Mouse (Mus musculus) spleen, postnatal 36 days (tissue): ENCODE data around the gene Tssc4.

ENCODE experiments used
- DNase-seq, 2 experiments: peaks; one replicate each; pipeline ENCODE4 v3.0.0; 2022; ENCODE audit warnings: low spot score in 2 of 2, mixed read lengths in 1 of 2

The Tssc4 gene

DNA sequence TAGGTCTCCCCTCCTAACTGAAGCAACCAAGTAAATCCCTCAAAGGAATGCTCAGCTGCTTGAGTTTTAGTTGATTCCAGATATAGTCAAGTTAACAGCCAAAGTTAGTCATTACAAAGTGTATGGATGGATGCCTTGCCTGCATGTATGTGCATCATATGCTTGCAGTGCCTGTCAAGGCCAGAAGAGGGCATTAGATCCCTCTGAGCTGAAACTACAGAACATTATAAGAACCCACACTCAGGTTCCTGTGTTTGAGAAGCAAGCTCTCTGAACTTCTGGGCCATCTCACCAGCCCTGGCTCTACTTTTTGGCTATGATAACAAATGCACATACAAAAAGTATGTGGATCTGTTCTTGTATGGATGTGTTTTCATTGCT lies 24.2 kb upstream of the Tssc4 start:
- DNase-seq = no peak

DNA sequence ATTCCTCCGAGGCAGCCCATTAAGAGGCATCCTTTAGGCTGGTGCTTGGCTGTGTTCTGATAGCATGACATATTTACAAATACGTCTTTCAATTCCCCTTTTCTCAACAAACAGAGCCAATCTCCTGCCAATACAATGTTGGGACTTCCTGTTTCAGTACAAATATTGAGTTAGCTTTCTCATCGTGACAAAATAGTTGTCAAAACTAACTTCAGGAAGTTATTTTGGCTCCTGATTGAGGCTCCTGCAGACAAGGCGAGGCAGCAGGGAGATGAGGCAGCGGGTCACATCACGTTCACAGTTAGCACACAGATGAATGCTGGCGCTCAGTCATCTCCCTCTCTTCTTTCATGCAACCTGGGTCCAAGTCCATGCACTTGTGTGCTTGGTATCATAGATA lies 22.7 kb upstream of the Tssc4 start:
- peak; percentile 35 to 58 for DNase-seq

DNA sequence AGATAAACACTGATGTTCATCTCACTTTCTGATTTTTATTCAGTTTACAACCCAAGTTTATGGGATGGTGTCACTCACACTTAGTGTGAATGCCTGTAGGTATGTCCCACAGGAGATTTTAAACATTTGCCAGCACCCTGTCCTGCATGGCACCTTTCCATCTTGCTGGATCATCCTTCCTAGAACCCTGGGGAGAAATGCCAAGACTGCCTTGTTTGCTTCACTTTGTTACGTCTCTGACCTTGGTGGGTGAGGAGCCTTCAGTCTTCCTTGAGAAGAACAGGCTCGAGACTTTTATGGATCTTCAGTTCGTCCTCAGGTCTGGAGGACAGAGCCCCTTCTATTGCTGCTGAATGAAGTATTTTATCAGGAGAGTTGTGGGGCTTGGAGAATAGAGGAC lies 19.7 kb upstream of the Tssc4 start:
- DNase-seq = no peak

DNA sequence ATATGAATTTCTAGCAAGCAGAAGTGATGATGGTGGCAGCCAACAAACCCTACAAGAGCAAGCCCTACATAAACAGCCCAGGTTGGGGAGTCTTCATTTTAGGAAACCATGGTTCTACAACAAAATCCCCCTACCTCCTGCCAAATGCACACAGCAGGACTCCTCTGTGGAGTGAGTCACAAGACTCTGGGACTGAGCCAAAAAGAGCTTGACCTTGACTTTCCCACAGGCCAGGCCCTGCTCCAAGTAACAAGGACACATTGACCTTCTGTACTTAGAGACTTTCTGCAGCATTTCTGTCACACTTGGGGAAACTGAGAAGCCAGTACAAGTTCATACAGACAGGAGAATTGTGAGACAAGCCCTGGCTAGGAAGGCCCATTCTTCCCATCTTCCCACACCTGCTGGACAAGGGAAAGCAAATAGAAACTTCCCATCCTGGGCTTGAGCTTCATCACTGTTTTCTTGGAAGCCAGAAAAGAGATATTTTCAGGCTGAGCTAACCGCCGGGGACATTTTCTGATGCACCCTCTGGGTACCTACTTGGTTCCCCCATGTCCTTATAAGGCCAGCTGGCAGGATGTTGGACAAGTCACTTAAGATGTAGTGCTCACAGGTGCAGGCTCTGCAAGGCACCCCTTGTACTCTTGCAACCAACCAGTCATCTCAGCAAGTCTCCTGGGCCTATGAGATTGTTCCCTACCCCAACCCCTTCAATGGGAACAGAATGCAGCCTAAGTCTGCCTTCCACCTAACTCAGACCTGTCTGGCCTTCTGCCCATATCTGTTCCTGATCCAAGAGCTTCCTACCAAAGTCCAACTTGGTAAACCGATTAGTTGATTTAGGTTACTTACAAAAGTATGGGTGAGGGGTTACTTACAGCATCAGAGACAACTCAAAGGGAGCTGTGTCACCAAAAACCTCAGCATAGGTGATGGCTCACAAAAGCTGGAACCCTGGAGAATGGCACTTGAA lies 18.9 kb upstream of the Tssc4 start:
- peak; percentile 48 to 49 for DNase-seq

DNA sequence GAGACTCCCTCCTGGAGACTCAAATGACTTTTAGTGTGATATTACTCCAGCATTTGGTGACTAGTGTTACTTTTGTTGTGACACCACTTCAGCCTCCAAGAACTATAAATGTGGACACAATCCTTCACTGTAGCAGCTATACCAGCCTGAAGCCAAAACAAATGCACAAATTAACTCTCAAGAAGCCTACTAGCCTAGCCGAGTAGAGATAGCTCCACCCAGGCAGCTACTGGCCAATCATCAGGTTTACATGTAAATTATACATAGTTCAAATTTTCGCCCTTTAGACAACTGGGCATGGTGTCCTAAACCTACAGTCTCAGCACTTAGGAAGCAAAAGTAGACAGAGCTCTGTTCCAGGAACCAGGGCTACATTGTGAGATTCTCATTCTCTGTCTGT lies 17.7 kb upstream of the Tssc4 start:
- DNase-seq = no peak

DNA sequence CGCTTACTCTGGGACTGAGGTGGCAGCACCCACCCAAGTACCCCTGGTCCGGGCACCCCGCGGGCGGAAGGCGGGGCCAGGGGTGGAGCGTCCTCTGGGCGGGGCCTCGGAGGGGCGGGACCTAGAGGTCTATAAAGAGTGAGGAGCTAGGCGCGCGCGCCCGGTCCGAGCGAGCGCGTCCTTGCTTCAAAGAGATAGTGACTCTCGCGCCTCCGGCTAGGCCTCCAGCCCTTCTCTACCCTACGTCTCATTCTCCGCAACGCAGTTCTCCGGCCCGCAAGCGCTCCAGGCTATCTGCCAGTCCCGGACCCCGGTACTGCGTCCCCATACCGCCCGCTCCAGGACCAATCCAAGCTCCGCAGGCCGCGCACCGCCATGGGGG lies 16.4 kb upstream of the Tssc4 start, which contains the start of gene Cd81:
Gene Cd81, plus strand, starts transcription at position 114 of the 382 bp plus-strand sequence.
- peak; percentile 83 to 87 for DNase-seq

DNA sequence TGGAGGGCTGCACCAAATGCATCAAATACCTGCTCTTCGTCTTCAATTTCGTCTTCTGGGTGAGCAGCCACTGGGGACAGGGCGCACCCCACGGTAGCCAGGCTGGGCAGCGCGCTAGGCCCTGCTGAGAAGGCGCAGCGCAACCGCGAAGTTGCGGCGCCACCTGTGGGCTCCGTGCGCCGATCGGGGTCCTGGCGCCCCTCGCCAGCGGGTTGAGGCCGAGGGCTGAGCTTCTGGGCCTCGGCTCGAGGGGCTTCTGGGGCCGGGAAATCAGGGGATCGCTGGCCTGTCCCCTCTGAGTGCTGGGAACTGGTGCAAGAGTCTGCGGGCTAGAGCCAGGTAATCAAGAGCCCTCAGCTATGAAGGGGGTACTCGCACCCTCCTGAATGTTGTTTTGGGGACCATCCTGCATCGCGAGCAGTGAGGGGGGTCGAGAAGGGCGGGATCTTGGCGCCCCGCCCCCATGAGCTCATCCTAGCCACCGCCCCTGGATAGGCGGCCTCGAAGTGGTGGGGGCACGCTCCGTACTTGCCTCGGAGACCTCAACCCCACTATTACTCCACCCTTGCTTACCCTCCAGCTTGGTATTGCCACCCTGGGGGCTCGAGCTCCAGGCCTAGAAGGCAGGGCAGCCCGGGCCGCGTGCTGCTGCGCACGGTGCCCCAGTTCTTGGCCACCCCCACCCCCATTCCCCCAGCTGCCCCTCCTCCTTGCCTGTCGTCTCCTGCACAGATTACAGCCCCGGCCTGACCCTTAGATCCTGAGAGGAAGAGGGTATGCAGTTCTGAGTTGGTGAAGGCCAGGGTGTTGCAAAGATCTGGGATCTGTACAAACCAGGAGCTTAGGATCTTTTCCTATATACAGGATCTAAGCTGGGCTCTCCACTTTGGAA lies 15.8 kb upstream of the Tssc4 start:
- DNase-seq = peak; percentile 48 to 50

DNA sequence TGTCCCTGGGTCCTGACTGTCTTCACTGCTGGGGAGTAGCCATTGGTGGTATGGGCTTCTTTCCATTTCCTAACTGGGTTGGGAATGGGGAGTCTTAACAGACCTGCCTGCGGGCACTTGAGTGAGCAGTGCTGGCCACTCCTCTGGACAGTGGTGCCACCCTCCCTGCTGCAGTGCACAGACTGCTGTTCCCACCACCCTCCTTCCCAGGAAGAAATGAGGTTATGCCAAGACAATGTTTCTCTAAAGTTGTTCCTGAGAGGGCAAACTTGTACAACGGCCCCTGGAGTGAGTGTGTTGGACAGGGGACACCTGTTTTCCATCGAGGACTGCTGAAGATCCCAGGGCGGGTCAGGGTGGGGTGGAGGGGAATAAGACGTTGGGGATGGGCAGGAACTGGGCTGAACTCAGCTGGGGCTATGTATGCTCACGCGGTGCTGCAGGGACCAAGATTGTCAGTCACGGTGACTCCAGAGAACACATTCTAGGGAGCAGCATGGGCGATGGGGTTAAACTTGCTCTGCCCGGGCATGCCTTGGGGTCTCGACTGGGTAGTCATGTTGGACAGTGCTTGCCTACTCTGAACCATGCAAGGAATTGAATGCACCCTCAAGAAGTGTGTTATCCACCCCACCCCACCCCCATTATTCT lies 15.0 kb upstream of the Tssc4 start:
- DNase-seq = no peak

DNA sequence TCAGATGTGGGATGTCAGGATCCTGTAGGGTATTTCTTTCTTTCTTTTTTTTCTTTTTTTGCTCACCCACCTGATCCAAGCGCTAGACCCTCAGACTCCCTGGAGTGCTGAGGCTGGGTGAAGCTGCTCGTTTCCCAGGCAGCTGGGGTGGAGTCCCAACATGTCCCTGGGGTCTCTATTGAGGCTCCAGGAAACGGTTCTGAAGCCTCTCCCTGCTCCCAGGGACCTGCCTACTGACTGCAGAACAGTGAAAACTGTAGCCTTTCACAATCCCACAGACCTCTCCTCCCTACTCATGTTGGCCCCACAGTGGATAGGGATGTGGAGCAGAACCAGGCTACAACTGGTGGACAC lies 14.5 kb upstream of the Tssc4 start:
- no peak for DNase-seq

DNA sequence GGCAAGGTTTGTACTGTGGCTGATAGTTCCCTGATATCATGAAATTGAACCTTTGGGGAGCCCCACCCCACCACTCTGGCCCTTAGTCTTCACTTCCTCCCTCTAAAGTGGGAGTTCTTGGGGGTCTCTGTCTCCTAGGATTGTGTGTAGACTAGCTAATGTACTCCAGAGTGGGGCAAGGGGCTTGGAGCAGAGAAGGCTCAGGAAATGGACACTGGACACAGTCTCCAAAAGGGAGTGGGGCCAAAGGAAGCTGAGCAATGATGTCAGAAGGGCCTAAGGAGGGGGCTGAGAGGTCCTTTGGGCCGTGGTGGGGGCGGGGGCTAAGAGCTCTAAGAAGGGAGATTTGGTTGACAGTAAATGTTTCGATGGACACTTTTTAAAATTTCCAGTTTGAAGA lies 14.0 kb upstream of the Tssc4 start:
- no peak for DNase-seq

DNA sequence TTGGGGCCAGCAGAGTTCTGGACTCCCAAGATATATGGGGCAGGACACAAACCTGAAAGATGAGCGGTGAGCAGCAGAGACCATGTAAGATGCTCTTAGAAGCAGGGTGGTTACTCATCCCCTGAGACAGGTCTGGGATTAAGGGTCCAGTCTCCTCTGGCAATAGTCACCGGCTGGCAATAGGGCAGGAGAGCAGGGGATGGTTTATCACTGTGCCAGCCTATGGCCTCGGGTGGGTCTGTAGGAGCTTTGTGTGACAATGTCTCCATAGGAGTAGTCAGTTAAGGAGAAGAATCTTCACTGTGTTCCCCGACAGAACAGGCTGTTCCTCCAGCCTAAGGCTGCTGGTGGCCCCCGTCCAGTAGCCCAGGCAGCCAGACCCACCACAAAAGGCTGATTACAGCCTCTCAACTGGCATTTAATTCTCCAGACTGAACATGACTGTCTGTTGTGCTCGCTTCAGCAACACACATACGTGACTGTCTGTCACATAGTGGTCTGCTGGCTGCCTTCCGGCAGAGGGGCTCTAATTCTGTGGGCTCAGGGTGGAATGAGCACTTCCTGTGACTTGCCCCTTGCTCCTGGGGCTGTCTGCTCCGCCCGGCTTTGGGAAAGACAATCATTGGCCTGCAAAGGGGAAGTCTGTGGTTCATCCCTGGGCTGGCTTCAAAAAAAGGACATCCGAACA lies 13.4 kb upstream of the Tssc4 start:
- no peak for DNase-seq

DNA sequence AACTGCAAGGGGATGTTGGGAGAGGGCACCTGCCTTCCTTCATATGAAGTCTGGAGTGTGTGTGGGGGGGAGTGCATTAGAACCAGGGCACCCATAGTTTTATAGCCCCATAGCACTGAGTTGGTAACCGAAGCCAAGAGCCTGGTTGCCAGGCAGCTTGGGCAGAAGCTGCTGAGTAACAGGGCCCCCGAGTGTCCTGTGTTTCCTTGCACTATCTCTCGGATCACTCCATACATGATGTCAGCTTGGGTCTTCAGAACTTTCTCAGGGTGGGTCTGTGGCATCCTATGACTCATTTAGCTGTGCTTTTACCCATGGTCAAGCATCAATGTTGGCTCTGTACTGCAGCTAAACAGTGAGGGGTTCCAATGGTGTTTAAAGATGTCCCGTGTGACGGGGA lies 12.0 kb upstream of the Tssc4 start:
- DNase-seq = no peak

DNA sequence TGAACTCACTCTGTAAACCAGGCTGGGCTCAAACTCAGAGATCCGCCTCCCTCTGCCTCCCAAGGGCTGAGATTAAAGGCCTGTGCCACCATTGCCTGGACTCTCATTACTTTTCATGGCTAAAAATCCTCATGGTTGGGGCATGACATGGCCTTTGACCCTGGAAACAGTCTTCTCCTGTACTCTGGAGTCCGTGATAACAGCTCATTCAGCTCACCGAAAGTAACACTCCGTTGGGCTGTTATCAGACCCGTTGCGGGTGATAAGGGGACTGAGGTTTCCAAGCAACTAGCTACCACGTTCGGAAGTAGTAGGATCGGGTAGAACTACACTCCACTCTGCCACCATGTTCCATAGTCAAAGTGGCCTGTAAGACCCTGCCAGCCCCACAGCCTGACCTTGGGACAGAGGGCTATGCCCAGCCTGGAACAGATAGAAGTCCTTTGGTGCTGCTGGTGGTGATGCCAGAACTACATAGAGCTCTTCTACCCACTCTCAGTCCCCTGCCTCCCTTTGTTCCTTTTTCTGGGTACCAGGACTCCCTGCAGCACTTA lies 11.3 kb upstream of the Tssc4 start:
- DNase-seq = no peak

DNA sequence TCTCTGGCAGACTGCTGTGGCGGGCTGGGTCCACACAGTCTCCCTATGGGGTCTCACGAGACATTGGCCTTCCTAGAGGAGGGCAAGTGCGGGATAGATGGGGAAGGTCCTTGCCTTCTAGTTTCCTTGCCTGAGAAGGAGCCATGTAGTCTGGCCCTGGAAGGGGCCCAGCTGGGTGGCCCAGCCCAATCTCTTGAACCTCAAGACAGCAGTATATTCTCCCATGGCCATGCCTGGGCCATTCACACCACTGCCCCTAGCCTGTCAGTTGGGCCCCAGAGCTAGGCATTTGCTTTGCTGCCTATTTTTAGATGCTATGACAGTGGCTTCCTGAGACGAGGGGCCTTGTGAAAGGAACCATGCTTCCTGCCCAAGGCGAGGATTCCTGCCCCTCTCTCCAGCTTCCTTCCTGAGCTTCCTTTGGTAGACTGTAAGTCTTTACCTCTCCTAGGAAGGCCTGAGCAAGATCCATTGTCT lies 10.8 kb upstream of the Tssc4 start:
- no peak for DNase-seq

DNA sequence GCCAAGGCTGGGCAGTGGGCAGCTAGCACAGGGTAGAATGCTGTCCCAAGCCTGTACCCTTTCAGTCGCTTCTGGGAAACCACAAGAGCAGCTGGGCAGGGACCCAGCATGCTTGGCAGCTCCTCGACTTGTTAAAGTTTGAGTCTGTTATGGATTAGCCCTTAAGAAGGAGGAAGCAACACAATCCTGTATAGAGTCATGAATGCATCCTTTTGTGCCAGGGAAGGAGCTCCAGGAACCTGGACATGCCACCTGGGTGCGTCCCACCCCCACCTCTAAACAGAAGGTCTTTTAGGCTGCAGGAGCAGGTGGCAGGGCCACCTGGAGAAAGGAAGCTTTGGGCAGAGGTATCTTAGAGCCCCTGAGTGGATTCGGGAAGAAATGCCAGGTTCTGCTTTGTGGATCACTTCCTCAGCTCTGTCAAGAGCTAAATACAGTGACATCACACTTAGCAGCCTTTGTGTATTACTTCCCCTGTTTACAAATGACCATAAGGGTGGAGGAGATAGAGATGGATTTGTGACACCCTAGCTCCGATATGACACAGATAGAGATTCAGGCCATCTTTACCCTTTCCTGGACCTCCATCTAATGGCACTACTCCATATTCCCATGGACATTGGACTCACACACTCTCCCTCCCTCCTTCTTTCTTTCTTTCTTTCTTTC lies 9.7 kb upstream of the Tssc4 start:
- DNase-seq = no peak

DNA sequence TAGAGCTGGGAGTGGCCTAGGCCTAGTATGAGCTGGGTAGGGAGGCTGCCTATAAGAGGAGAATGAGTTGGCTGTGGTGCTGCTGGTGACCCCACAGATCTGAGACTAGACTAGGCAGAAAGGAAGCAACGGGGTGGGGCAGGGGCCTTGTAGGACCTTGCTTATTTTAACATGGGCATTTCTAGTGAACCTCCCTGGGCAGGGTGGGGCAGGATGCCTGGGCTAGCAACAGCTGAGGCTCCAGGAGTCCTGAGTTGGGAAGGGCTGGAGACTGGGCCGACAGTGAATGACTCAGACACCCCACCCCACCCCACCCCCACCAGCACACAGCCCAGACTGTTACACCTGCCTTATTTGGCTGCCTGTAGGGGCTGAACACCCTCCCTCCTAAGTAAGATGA lies 6.3 kb upstream of the Tssc4 start:
- no peak for DNase-seq

DNA sequence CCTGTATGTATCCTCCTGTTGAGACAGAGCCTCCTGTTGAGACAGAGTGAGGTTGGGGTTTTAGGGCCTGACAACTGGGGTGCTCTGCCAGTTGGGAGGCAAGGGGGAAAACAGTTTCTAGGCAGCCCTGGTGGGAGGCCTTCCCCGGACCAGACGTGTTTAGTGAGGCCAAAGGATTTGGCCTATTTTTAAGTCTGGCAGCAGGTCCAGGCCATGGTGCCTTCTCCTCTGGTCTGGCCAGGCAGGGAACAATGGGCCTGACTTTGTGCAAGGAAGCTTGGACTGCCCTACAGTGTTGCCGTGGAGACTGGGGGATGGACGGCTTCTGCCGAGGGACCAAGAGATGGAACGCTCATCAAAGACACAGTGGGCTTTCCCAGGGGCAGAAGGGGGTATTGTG lies 4.8 kb upstream of the Tssc4 start:
- DNase-seq = no peak

DNA sequence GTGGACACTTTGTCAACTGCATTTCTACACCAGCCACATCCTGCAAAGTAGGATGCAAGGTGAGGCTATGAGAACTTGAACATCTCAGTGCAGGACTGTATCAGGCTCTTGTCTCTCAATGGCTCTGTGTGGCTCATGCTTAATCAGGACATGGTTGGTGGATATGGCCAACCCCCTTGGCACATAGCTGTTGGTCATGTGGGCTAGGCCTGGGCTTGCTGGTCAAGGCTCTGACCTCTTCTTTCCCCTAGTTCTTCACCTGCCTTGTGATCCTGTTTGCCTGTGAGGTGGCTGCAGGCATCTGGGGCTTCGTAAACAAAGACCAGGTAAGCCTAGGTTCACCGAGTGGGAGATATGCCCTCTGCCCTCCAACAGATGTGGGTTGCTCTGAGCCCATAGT lies 3.4 kb upstream of the Tssc4 start:
- no peak for DNase-seq

DNA sequence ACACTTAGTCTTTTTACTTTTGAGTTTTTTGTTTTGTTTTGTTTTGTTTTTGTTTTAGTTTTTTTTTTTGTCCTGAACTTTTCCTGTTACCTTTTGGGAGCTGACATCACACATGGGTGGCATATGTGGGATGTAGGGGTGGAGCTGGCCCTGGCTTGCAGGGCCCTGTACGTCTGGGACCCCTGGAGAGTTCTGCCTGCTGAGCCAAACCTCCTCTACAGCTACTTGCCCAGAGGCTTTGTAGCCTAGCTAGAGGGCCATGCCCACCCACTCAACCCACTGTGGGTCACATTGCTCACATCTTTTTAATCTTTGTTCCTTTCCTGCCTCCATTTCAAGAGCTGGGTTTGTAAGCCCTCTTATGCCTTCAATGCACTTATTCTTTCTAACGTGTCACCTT lies 1.6 kb upstream of the Tssc4 start:
- no peak for DNase-seq

DNA sequence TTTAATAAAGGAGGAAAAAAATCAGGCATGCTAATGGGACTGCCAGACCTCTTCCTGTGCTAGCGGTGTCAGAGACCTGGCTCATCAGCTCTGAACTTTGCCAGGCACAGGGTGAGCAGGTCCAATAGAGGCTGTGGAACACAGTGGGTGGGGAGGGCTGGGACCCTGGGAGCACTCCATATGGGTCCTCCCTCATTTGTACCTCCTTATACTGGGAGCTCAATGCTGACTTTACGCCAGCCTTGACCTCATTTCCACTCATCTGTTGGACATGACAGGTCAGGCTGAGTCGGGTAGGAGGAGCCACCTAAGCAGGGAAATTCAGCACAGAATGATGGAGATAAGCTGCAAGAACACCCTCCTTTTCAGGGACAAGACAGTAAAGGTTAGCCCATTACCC lies 1.2 kb upstream of the Tssc4 start:
- no peak for DNase-seq
